Mouse (Mus musculus) heart, embryonic 10.5 days (tissue): ENCODE results near the gene Olfr654. TPM values are rescaled to one million over a fixed set of nuclear protein-coding genes. Genes with fewer than 3 reads are reported as not detected.

Source experiments
- polyA plus RNA-seq: library from polyadenylated mRNA; unstranded; fragments of >200 nt; fragmentation: Nextera tagmentation; extraction: Ambion mirVana; gene quantifications from 2 replicates; pipeline ENCODE4 v1.2.1, GENCODE M21; 2016

Olfr654 gene
- polyA plus RNA-seq, 1 experiment from 2014 or later = not detected

Other genes with a start within 250 kb of the Olfr654 start
- gene Trim12c, start 233.7 kb upstream of the Olfr654 start, polyA plus RNA-seq = 1.2 and 1.6 TPM in 2 replicates
- not detected in 2 replicates for gene Trim30b, start 217.1 kb upstream of the Olfr654 start, polyA plus RNA-seq
- gene Trim30c, start 186.2 kb upstream of the Olfr654 start, polyA plus RNA-seq = not detected in 2 replicates
- 0.44 and 0.59 TPM in 2 replicates for gene Trim30a, start 121.8 kb upstream of the Olfr654 start, polyA plus RNA-seq
- gene Trim30d, start 79.2 kb upstream of the Olfr654 start, polyA plus RNA-seq = 0.09 and 0.13 TPM in 2 replicates
- gene Olfr651, start 36.9 kb upstream of the Olfr654 start, polyA plus RNA-seq = not detected in 2 replicates
- not detected in 2 replicates for gene Olfr652, start 26.1 kb upstream of the Olfr654 start, polyA plus RNA-seq
- gene Olfr653, start 9.7 kb upstream of the Olfr654 start, polyA plus RNA-seq = not detected in 2 replicates
- gene Olfr655, start 14.8 kb downstream of the Olfr654 start, polyA plus RNA-seq = 0.07 TPM in 1 of 2 replicates, not detected in the other
- not detected in 2 replicates for gene Olfr656, start 26.9 kb downstream of the Olfr654 start, polyA plus RNA-seq
- gene Olfr657, start 37.8 kb downstream of the Olfr654 start, polyA plus RNA-seq = not detected in 2 replicates
- gene Olfr658, start 60.3 kb downstream of the Olfr654 start, polyA plus RNA-seq = not detected in 2 replicates
- gene Olfr659, start 79.7 kb downstream of the Olfr654 start, polyA plus RNA-seq = not detected in 2 replicates
- not detected in 2 replicates for gene Olfr661, start 99.5 kb downstream of the Olfr654 start, polyA plus RNA-seq
- not detected in 2 replicates for gene Usp17le, start 190.4 kb downstream of the Olfr654 start, polyA plus RNA-seq